Mouse (Mus musculus): ENCODE results near the gene Phf21a. TPM values are rescaled to one million over a fixed set of nuclear protein-coding genes. Genes with fewer than 3 reads are reported as not detected.

The Phf21a gene
- 47.0 TPM for polyA plus RNA-seq (2014; fragmentation: Illumina TruSeq; extraction: RNeasy Lipid Tissue Mini Kit (QIAGEN cat#74804); ENCODE audit: low read depth, low replicate concordance)

DNA sequence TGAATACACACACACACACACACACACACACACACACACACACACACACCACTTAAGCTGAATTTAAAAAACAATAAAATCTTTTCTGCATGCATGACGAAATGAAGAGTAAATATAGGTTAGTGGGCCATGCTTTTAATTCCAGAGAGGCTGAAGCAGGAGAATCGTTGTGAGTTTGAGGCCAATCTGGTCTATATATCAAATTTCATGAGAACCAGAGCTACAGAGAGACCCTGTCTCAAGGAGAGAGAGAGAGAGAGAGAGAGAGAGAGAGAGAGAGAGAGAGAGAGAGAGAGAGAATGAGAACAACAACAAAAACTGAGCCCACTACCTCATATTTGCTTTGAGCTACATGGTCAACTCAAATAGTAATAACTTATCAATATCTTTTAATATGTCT is at the start of gene Phf21a:
TSS of gene Phf21a (plus strand) at position 301 of the 400 bp plus-strand sequence.

DNA sequence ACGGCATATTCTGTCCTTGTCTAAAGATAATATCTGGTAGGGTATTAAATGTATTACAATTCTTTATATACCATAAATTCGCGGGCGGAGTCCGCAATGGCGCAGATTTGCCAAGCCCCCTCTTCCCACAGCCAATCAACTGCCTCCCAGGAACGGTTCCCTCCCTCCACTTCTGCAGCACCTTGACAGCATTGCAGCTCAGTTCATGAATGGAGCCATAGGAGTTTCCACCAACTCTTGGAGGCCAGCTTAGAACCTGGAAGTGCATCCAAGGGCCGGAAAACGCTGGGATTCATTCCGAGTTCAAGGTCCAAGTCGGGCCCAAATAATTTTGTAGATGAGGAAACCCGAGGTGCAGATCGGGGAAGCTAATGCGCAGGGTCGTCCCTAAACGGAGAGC is 281.6 kb downstream of the Phf21a start, which contains the start of the genes Pex16 and Large2:
TSS of gene Pex16 (plus strand) at position 163 of the 400 bp plus-strand sequence.
TSS of gene Large2 (minus strand) at position 356 of the 400 bp plus-strand sequence.

DNA sequence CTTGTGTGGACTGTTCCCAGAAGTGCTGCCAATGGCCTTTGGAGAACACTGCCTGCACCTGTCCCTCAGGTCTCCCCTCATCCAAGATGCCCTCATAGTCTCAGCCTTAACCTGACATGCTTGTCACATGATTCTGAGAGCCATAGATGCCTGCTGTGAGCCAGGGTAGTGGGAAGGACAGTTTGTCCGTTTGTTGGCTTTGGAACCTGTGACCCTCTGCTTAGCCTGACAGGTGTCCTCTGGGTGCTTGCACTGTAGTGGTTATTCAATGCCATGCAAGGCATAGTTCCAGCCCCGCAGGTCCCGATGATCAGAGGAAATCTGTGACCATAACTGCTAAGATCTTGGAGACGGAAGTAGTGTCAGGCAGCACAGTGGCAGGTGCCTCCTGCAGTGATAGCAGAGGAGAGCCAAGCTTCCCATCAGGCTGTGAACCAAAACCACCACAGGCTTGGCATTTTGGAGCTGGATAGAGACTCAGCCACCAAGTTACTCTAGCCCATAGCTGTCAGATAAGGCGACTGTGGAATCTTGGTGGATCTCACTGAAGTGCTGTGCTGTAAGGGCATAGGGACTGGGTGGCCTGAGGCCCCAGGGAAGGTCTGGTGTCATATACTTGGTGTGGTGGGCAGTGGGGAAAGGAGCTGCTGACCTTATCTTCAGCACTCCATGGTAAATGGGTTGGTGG is 289.1 kb downstream of the Phf21a start, which contains the start of gene 1700029I15Rik:
TSS of gene 1700029I15Rik (plus strand) at position 638 of the 688 bp plus-strand sequence.

DNA sequence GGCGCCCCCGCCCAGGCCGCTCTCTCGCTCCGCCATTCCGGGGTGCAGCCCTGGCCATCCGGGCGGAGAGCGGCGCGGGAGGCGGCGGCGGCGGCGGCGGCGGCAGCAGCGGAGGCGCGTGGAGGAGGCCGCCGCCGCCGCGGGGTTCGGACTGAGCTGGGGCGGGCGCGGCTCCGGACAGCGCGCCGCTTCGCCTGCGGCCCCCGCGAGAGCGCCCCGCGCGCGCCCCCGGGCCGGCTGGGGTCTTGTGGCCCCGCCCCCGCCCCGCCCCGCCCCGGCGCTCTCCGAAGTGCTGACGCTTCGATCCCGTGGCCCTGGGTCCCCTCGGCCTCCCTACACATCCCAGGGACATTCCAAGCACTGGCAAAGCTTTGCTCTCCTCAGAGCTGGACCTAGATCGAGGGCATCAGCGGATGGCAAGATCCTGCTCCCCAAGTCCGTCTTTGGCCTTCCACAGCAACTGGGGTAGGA is 308.2 kb downstream of the Phf21a start, which contains the start of gene Mapk8ip1:
TSS of gene Mapk8ip1 (minus strand) at position 173 of the 471 bp plus-strand sequence.

Other genes with a start within 250 kb of the Phf21a start
- gene Chrm4, start 165.9 kb upstream of the Phf21a start, polyA plus RNA-seq (2014; fragmentation: Illumina TruSeq; extraction: RNeasy Lipid Tissue Mini Kit (QIAGEN cat#74804); ENCODE audit: low read depth, low replicate concordance) = not detected
- not detected for gene Mdk, start 160.8 kb upstream of the Phf21a start, polyA plus RNA-seq (2014; fragmentation: Illumina TruSeq; extraction: RNeasy Lipid Tissue Mini Kit (QIAGEN cat#74804); ENCODE audit: low read depth, low replicate concordance)
- not detected for gene Gm9821, start 147.4 kb upstream of the Phf21a start, polyA plus RNA-seq (2014; fragmentation: Illumina TruSeq; extraction: RNeasy Lipid Tissue Mini Kit (QIAGEN cat#74804); ENCODE audit: low read depth, low replicate concordance)
- gene Dgkz, start 117.3 kb upstream of the Phf21a start, polyA plus RNA-seq (2014; fragmentation: Illumina TruSeq; extraction: RNeasy Lipid Tissue Mini Kit (QIAGEN cat#74804); ENCODE audit: low read depth, low replicate concordance) = 3.5 TPM
- gene Creb3l1, start 68.6 kb upstream of the Phf21a start, polyA plus RNA-seq (2014; fragmentation: Illumina TruSeq; extraction: RNeasy Lipid Tissue Mini Kit (QIAGEN cat#74804); ENCODE audit: low read depth, low replicate concordance) = 84.7 TPM